In the genomic region with DNA sequence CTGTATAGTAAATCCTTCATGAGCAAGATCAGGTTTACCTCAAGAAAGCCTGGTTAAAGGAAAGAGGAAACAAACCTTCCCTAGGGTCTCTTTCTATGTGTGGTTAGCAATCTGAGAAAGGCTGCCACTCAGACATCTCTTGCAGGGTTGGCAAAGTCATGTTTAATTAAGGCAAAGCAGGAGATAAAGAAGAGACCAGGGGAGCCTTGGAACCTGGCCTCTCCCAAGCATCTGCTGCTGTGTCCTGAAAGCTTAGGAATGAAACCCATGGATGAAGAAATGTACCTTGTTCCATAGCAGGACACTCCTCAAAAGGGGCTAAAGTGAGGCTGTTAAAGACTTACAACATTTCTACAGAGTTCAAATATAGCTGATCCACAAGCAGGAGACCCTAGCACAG, we compare ENCODE assay signal across 27 mouse cellular contexts. TPM values are rescaled to one million over a fixed set of nuclear protein-coding genes. Genes with fewer than 3 reads are reported as not detected.
A peak's percentile ranks its signal among the peaks of the same experiment; 100 is the strongest.
DNase-seq lines count a peak whose midpoint lies in the region; ATAC-seq lines count a peak whose summit lies in the region.
"Had no signal": no experiment of that assay in that cellular context is flagged by ENCODE, and none has a peak within 500 bp of the region (broad histone marks: within the 10 kb centered on the region; RNA-seq: fewer than 3 reads in every experiment).

No protein-coding gene starts in this region.

- peak; percentile 49; the same call in 1 of the 2 replicates for ATAC-seq in cerebellum, adult (ENCODE audit: insufficient number of reproducible peaks, low FRiP score, low TSS enrichment)
- no peak for ATAC-seq in midbrain, embryonic 11.5 days (ENCODE audit: low FRiP score)
- ATAC-seq: forebrain, embryonic 16.5 days; hindbrain, embryonic 16.5 days; liver, postnatal 0 days had no signal

- DNase-seq in cerebellum, postnatal 4 days (ENCODE audit: low spot score in 2 of 2) = no peak
- peak; percentile 3 for DNase-seq in midbrain, embryonic 10.5 days (ENCODE audit: low spot score)
- DNase-seq in midbrain, embryonic 11.5 days (ENCODE audit: low spot score, missing footprints) = no peak
- peak; percentile 39 to 43 for DNase-seq in cerebellum, postnatal 25 days
- DNase-seq in retina, postnatal 1 day = no peak
- DNase-seq in spleen, adult 18-20 months = no peak
- no peak for DNase-seq in spleen, adult 12 weeks (ENCODE audit: low spot score)
- DNase-seq: adrenal gland, adult 8-10 months; kidney, adult 18-20 months; kidney, postnatal 4 days; layer of hippocampus, postnatal 36 days; liver, postnatal 0 days; lung, postnatal 36 days; midbrain, embryonic 14.5 days; right cerebral cortex, postnatal 14 days; thymus, postnatal 36 days had no signal

- no peaks in the 10 kb centered on the region for H3K9me3 ChIP-seq in midbrain, embryonic 10.5 days (replicated peaks)
- no peaks in the 10 kb centered on the region for H3K9me3 ChIP-seq in midbrain, embryonic 11.5 days (ENCODE audit: control insufficient read depth, low read length)
- H3K9me3 ChIP-seq: heart, embryonic 10.5 days; heart, embryonic 15.5 days; limb, embryonic 12.5 days; megakaryocyte, embryonic 14.5 days had no signal

- no peaks in the 10 kb centered on the region for H3K27me3 ChIP-seq in midbrain, embryonic 10.5 days (ENCODE audit: low read depth, poor library complexity, severe bottlenecking)
- no peaks in the 10 kb centered on the region for H3K27me3 ChIP-seq in midbrain, embryonic 11.5 days (ENCODE audit: control insufficient read depth, insufficient read depth, low read length)
- H3K27me3 ChIP-seq: CH12.LX; heart, embryonic 15.5 days; limb, embryonic 12.5 days; megakaryocyte, embryonic 14.5 days had no signal

- H3K9ac ChIP-seq in midbrain, embryonic 11.5 days (ENCODE audit: low read length) = no peak overlapping the region
- H3K9ac ChIP-seq: heart, embryonic 15.5 days; limb, embryonic 12.5 days; liver, postnatal 0 days had no signal

- H3K4me1 ChIP-seq in midbrain, embryonic 10.5 days = no peaks in the 10 kb centered on the region
- H3K4me1 ChIP-seq in midbrain, embryonic 11.5 days (ENCODE audit: control insufficient read depth, insufficient read depth, low read length) = no peaks in the 10 kb centered on the region
- H3K4me1 ChIP-seq: heart, embryonic 15.5 days had no signal

- H3K27ac ChIP-seq in midbrain, embryonic 10.5 days (replicated peaks) = no peak overlapping the region
- H3K27ac ChIP-seq in midbrain, embryonic 11.5 days (ENCODE audit: low read depth, low read length) = no peak overlapping the region
- H3K27ac ChIP-seq: heart, embryonic 10.5 days; heart, embryonic 15.5 days; kidney, postnatal 0 days; limb, embryonic 12.5 days had no signal

- no peak overlapping the region for H3K4me3 ChIP-seq in midbrain, embryonic 10.5 days
- H3K4me3 ChIP-seq in midbrain, embryonic 11.5 days (ENCODE audit: low read depth, low read length) = no peak overlapping the region
- H3K4me3 ChIP-seq: erythroblast, embryonic 14.5 days; heart, embryonic 10.5 days; heart, embryonic 15.5 days; limb, embryonic 12.5 days had no signal

- no peak overlapping the region for H3K4me2 ChIP-seq in midbrain, embryonic 11.5 days
- H3K4me2 ChIP-seq: heart, embryonic 15.5 days; limb, embryonic 12.5 days; liver, embryonic 11.5 days had no signal

- peaks cover 40% of the 10 kb centered on the region for H3K36me3 ChIP-seq in midbrain, embryonic 10.5 days
- no peaks in the 10 kb centered on the region for H3K36me3 ChIP-seq in midbrain, embryonic 11.5 days (ENCODE audit: control insufficient read depth, insufficient read depth, low read length)

RNA-seq across cellular contexts. Expression of a gene that starts 11.3 kb away (rescaled TPM):
- 22.9 and 25.0 TPM in 2 replicates for polyA plus RNA-seq in midbrain, embryonic 10.5 days (2016; fragmentation: Nextera tagmentation; extraction: Ambion mirVana)
- 27.8 and 30.3 TPM in 2 replicates for polyA plus RNA-seq in midbrain, embryonic 11.5 days (2014; fragmentation: Nextera tagmentation; extraction: Ambion mirVana)

Comparison
In these comparisons a context has a peak if more than half of its experiments do, and no peak if none do; other contexts are left out.
1. DNase-seq: peak in midbrain, embryonic 10.5 days (single experiment) and cerebellum, postnatal 25 days (2 of 2); none in cerebellum, postnatal 4 days (0 of 2), midbrain, embryonic 11.5 days (single experiment), retina, postnatal 1 day (single experiment), spleen, adult 18-20 months (0 of 2) and spleen, adult 12 weeks (single experiment).